Mouse (Mus musculus): ENCODE results near the gene Rnaseh1. TPM values are rescaled to one million over a fixed set of nuclear protein-coding genes. Genes with fewer than 3 reads are reported as not detected.
A peak's percentile ranks its signal among the peaks of the same experiment; 100 is the strongest.

The Rnaseh1 gene
- polyA plus RNA-seq (2012; ENCODE audit: insufficient read depth, low replicate concordance) = 8.1 TPM in 1 of 2 replicates, not detected in the other

GRCm38 (mm10) chr12:28649141-28650110, at the start of gene Rnaseh1:
Gene Rnaseh1 (plus strand): TSS chr12:28649602.
- Histone ChIP-seq H3K9me3 (no peaks in the 10 kb centered on the region), H3K36me3 (replicated peaks; ENCODE audit: low read length) (peaks cover 29% of the 10 kb centered on the region), H3K4me1 (peaks cover 16% of the 10 kb centered on the region), H3K4me3 (replicated peaks) (peak within 1 kb of the TSS; percentile 96), H3K27me3 (replicated peaks) (peaks cover 8% of the 10 kb centered on the region)
- no peak for TF ChIP-seq GATA1 (IDR thresholded peaks at IDR 0.05; ENCODE audit: borderline replicate concordance, low read length)
- TF ChIP-seq FLI1 (IDR thresholded peaks at IDR 0.05; ENCODE audit: low read length) = no peak; the same call in 1 of the 2 replicates

DNA sequence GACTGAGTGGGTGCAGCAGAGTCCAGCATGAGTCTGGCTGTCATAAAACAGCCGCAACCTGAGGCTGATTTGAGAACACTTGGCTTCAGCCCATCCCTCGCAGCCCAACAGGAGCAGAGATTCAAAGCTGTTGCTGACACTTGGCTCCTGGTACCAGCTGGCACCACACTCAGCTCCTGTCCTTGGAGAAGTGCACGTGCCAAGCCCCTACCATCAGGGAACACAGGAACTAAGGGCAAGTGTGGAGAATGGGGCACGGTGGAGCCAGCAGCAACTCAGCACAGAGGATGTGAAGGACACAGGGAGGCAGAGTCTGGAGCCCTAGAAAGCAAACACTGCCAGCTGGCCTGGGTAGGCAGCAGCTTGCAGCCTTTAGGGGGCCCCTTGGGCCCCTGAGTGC, 47.1 kb upstream of the Rnaseh1 start:
- Histone ChIP-seq H3K4me3 (replicated peaks) (no peak overlapping the region), H3K27me3 (replicated peaks) (peaks cover 47% of the 10 kb centered on the region), H3K9me3 (no peaks in the 10 kb centered on the region)

GRCm38 (mm10) chr12:28603494-28603893, 45.9 kb upstream of the Rnaseh1 start:
- Histone ChIP-seq H3K27me3 (replicated peaks) (peaks cover 52% of the 10 kb centered on the region), H3K4me3 (replicated peaks) (no peak overlapping the region), H3K4me1 (peaks cover 17% of the 10 kb centered on the region), H3K36me3 (replicated peaks; ENCODE audit: low read length) (no peaks in the 10 kb centered on the region), H3K9me3 (no peaks in the 10 kb centered on the region)
- TF ChIP-seq GATA1 (IDR thresholded peaks at IDR 0.05; ENCODE audit: borderline replicate concordance, low read length) (no peak), FLI1 (IDR thresholded peaks at IDR 0.05; ENCODE audit: low read length) (no peak)

More for the DNA sequence above, 47.1 kb upstream of the Rnaseh1 start:
- Histone ChIP-seq H3K36me3 (replicated peaks; ENCODE audit: low read length) (no peaks in the 10 kb centered on the region), H3K4me1 (peaks cover 23% of the 10 kb centered on the region)
- TF ChIP-seq FLI1 (IDR thresholded peaks at IDR 0.05; ENCODE audit: low read length) = no peak
- TF ChIP-seq GATA1 (IDR thresholded peaks at IDR 0.05; ENCODE audit: borderline replicate concordance, low read length) = no peak

GRCm38 (mm10) chr12:28607546-28608305, 41.7 kb upstream of the Rnaseh1 start:
- Histone ChIP-seq H3K9me3 (no peaks in the 10 kb centered on the region), H3K27me3 (replicated peaks) (peaks cover 35% of the 10 kb centered on the region), H3K36me3 (replicated peaks; ENCODE audit: low read length) (no peaks in the 10 kb centered on the region), H3K4me1 (no peaks in the 10 kb centered on the region), H3K4me3 (replicated peaks) (no peak overlapping the region)
- TF ChIP-seq GATA1 (IDR thresholded peaks at IDR 0.05; ENCODE audit: borderline replicate concordance, low read length) = no peak

DNA sequence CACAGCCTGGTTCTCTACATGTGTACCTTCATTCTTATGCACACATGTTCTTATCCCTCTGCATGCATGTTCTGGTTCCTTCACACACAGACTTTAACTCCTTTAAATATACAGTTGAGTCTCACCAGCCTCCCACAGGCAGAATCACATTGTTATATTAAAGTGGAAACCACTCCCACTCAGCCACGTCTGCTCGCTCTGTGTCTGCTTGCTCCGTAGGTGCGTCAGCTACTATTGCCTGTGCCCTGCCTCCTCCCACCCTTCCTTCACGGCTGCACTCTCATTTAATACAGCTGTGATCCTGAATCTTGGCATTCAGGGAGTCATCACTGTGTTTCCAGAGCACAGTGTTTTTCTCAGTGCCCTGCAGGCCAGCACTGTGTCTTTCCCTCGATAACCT, 37.0 kb upstream of the Rnaseh1 start:
- Histone ChIP-seq H3K27me3 (replicated peaks) (peaks cover 35% of the 10 kb centered on the region), H3K36me3 (replicated peaks; ENCODE audit: low read length) (peaks cover 4% of the 10 kb centered on the region), H3K4me3 (replicated peaks) (no peak overlapping the region), H3K9me3 (0 out of 2 replicates have a peak, but pooled peaks cover 1% of the 10 kb centered on the region), H3K4me1 (peaks cover 18% of the 10 kb centered on the region)
- TF ChIP-seq FLI1 (IDR thresholded peaks at IDR 0.05; ENCODE audit: low read length) (no peak), GATA1 (IDR thresholded peaks at IDR 0.05; ENCODE audit: borderline replicate concordance, low read length) (no peak)

DNA sequence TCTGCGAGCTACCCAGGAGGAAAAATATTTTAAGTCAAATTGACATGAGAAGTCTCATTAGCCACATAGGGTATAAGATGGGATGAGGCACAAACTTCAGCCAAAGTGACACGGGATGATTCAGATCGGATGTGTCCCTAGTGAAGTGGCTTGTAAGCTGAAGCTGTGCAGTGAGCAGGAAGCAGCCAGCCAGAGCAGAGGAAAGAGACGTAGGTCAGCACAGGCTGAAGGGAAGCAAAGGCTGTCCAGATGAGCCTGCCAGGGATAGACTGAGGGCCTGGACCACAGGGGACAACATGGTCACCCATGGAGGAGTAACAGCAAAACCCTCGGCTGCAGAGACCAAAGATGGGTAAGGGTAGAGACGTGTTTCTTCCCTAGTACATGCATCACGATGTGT, 35.0 kb upstream of the Rnaseh1 start:
- no peak overlapping the region for H3K4me3 ChIP-seq (replicated peaks)
- H3K27me3 ChIP-seq (replicated peaks) = peaks cover 23% of the 10 kb centered on the region
- H3K36me3 ChIP-seq (replicated peaks; ENCODE audit: low read length) = peaks cover 4% of the 10 kb centered on the region
- H3K4me1 ChIP-seq = peaks cover 39% of the 10 kb centered on the region
- 0 out of 2 replicates have a peak, but pooled peaks cover 5% of the 10 kb centered on the region for H3K9me3 ChIP-seq
- TF ChIP-seq GATA1 (IDR thresholded peaks at IDR 0.05; ENCODE audit: borderline replicate concordance, low read length) (no peak), FLI1 (IDR thresholded peaks at IDR 0.05; ENCODE audit: low read length) (no peak)

GRCm38 (mm10) chr12:28617297-28617696, 32.1 kb upstream of the Rnaseh1 start:
- TF ChIP-seq GATA1 (IDR thresholded peaks at IDR 0.05; ENCODE audit: borderline replicate concordance, low read length) (peak; percentile 44; the same call in 1 of the 3 replicates), FLI1 (IDR thresholded peaks at IDR 0.05; ENCODE audit: low read length) (no peak)

GRCm38 (mm10) chr12:28621451-28622166, 27.8 kb upstream of the Rnaseh1 start:
- no peak for TF ChIP-seq FLI1 (IDR thresholded peaks at IDR 0.05; ENCODE audit: low read length)
- TF ChIP-seq GATA1 (IDR thresholded peaks at IDR 0.05; ENCODE audit: borderline replicate concordance, low read length) = no peak
- 0 out of 2 replicates have a peak, but pooled peaks cover 5% of the 10 kb centered on the region for H3K9me3 ChIP-seq
- H3K36me3 ChIP-seq (replicated peaks; ENCODE audit: low read length) = peaks cover 4% of the 10 kb centered on the region
- H3K4me3 ChIP-seq (replicated peaks) = peak overlapping the region; percentile 74
- H3K4me1 ChIP-seq = peaks cover 83% of the 10 kb centered on the region
- peaks cover 14% of the 10 kb centered on the region for H3K27me3 ChIP-seq (replicated peaks)

More at GRCm38 (mm10) chr12:28617297-28617696, 32.1 kb upstream of the Rnaseh1 start:
- H3K4me3 ChIP-seq (replicated peaks) = peak overlapping the region; percentile 67
- peaks cover 28% of the 10 kb centered on the region for H3K27me3 ChIP-seq (replicated peaks)
- H3K36me3 ChIP-seq (replicated peaks; ENCODE audit: low read length) = peaks cover 4% of the 10 kb centered on the region
- H3K9me3 ChIP-seq = 0 out of 2 replicates have a peak, but pooled peaks cover 5% of the 10 kb centered on the region
- peaks cover 66% of the 10 kb centered on the region for H3K4me1 ChIP-seq

DNA sequence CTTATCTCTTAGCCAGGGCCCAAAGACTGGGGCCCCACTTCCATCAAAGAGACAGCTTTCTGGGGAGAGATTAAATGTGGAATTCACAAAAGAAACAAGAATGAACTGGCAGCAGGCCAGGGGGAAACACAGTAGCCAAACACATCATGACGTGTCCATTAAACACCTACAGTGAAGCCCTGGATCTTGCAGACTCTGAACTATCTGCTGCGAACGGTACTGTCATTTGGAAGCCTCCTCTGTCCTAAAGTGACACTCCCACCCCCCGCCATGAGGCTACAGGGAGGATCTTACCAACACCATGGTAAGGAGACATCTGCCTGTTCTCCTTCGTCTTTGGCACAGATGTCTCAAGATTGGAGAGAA, 27.3 kb upstream of the Rnaseh1 start:
- Histone ChIP-seq H3K4me1 (peaks cover 83% of the 10 kb centered on the region), H3K4me3 (replicated peaks) (peak overlapping the region; percentile 20), H3K9me3 (0 out of 2 replicates have a peak, but pooled peaks cover 5% of the 10 kb centered on the region), H3K27me3 (replicated peaks) (peaks cover 14% of the 10 kb centered on the region), H3K36me3 (replicated peaks; ENCODE audit: low read length) (peaks cover 3% of the 10 kb centered on the region)
- no peak for TF ChIP-seq GATA1 (IDR thresholded peaks at IDR 0.05; ENCODE audit: borderline replicate concordance, low read length)
- no peak for TF ChIP-seq FLI1 (IDR thresholded peaks at IDR 0.05; ENCODE audit: low read length)
